Comparison of ENCODE assay signal across 19 mouse cellular contexts in the genomic region with DNA sequence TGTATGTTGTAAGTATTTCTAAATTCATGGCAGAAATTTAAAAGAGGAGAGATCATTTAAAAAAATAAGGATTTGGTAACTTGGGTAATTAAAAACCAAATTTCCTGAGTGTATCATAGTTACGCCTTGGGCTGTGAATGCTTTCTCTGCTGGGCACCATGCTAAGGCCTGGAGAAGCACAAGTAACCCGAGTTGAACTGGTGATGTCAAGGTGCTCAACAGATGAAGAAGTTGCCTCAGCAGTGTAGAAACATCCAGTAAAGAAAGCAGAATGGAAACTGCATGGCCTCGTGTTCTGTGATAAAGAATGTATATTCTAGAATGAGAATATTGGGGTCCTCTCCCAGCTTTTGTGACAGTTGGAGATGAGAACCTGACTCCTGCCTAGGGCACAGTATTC.
DNase-seq lines count a peak whose midpoint lies in the region; ATAC-seq and TF ChIP-seq lines count a peak whose summit lies in the region.
"Had no signal": no experiment of that assay in that cellular context is flagged by ENCODE, and none has a peak within 500 bp of the region (broad histone marks: within the 10 kb centered on the region; RNA-seq: fewer than 3 reads in every experiment).

No protein-coding gene starts in this region.

- no peak for TF ChIP-seq POLR2A in testis, adult 2 months (IDR thresholded peaks at IDR 0.05; ENCODE audit: control insufficient read depth, low read depth, low read length)

- no peak overlapping the region for H3K9ac ChIP-seq in heart, embryonic 13.5 days
- H3K9ac ChIP-seq in heart, embryonic 11.5 days (ENCODE audit: low read depth, low read length) = no peak overlapping the region
- no peak overlapping the region for H3K9ac ChIP-seq in liver, embryonic 12.5 days
- no peak overlapping the region for H3K9ac ChIP-seq in liver, postnatal 0 days (replicated peaks)
- H3K9ac ChIP-seq: embryonic facial prominence, embryonic 13.5 days; forebrain, embryonic 12.5 days; hindbrain, embryonic 12.5 days had no signal

- peaks cover 26% of the 10 kb centered on the region for H3K4me1 ChIP-seq in heart, embryonic 13.5 days
- peaks cover 15% of the 10 kb centered on the region; the same call in 1 of the 2 replicates for H3K4me1 ChIP-seq in heart, embryonic 11.5 days (ENCODE audit: control insufficient read depth, insufficient read depth, low read length)
- peaks cover 37% of the 10 kb centered on the region for H3K4me1 ChIP-seq in liver, embryonic 12.5 days
- peaks cover 17% of the 10 kb centered on the region for H3K4me1 ChIP-seq in liver, postnatal 0 days (ENCODE audit: insufficient read depth)
- H3K4me1 ChIP-seq in testis, adult 2 months (ENCODE audit: control insufficient read depth, insufficient read depth, low read length) = no peaks in the 10 kb centered on the region
- H3K4me1 ChIP-seq: embryonic facial prominence, embryonic 13.5 days; forebrain, embryonic 12.5 days; hindbrain, embryonic 12.5 days had no signal

- no peaks in the 10 kb centered on the region for H3K27me3 ChIP-seq in heart, embryonic 13.5 days (replicated peaks)
- H3K27me3 ChIP-seq in heart, embryonic 11.5 days (ENCODE audit: control insufficient read depth, insufficient read depth, low read length) = no peaks in the 10 kb centered on the region
- 0 out of 2 replicates have a peak, but pooled peaks cover 3% of the 10 kb centered on the region for H3K27me3 ChIP-seq in liver, embryonic 12.5 days (replicated peaks)
- H3K27me3 ChIP-seq in liver, postnatal 0 days (ENCODE audit: insufficient read depth, low read length) = no peaks in the 10 kb centered on the region
- no peaks in the 10 kb centered on the region for H3K27me3 ChIP-seq in testis, adult 2 months (ENCODE audit: control insufficient read depth, insufficient read depth, low read length)
- H3K27me3 ChIP-seq: embryonic facial prominence, embryonic 13.5 days; forebrain, embryonic 12.5 days; hindbrain, embryonic 12.5 days had no signal

- no peak for ATAC-seq in heart, embryonic 13.5 days (ENCODE audit: extremely low read depth, insufficient number of reproducible peaks, low FRiP score, low TSS enrichment)
- ATAC-seq in heart, embryonic 11.5 days (replicated peaks; ENCODE audit: insufficient number of reproducible peaks, low FRiP score, low TSS enrichment) = no peak
- no peak for ATAC-seq in liver, embryonic 12.5 days
- ATAC-seq in liver, postnatal 0 days = no peak
- ATAC-seq: forebrain, embryonic 16.5 days; hindbrain, embryonic 16.5 days; inflammation-experienced regulatory T-cells, adult 6 months had no signal

- H3K4me3 ChIP-seq in heart, embryonic 13.5 days = no peak overlapping the region
- no peak overlapping the region for H3K4me3 ChIP-seq in heart, embryonic 11.5 days (ENCODE audit: low read depth, low read length)
- H3K4me3 ChIP-seq in liver, embryonic 12.5 days = no peak overlapping the region
- no peak overlapping the region for H3K4me3 ChIP-seq in liver, postnatal 0 days (ENCODE audit: low read depth, low read length)
- peak overlapping the region; percentile 68 for H3K4me3 ChIP-seq in testis, adult 2 months (ENCODE audit: control insufficient read depth, low read depth, low read length)
- H3K4me3 ChIP-seq: embryonic facial prominence, embryonic 13.5 days; forebrain, embryonic 12.5 days; hindbrain, embryonic 12.5 days had no signal

- 77% methylated on average over 3 of the region's 3 CpGs for WGBS in heart, embryonic 13.5 days
- 83% methylated on average over 3 of the region's 3 CpGs for WGBS in heart, embryonic 11.5 days (ENCODE audit: insufficient replicate concordance)
- WGBS in liver, embryonic 12.5 days (ENCODE audit: insufficient replicate concordance) = 72% methylated on average over 3 of the region's 3 CpGs
- WGBS in liver, postnatal 0 days (ENCODE audit: insufficient replicate concordance) = 84% methylated on average over 3 of the region's 3 CpGs

- no peak overlapping the region for H3K4me2 ChIP-seq in heart, embryonic 13.5 days
- no peak overlapping the region for H3K4me2 ChIP-seq in heart, embryonic 11.5 days
- H3K4me2 ChIP-seq in liver, embryonic 12.5 days = no peak overlapping the region
- no peak overlapping the region for H3K4me2 ChIP-seq in liver, postnatal 0 days (ENCODE audit: low read depth, low read length)
- H3K4me2 ChIP-seq: embryonic facial prominence, embryonic 13.5 days; forebrain, embryonic 12.5 days; hindbrain, embryonic 12.5 days had no signal

- no peak for TF ChIP-seq CTCF in liver, postnatal 0 days (IDR thresholded peaks at IDR 0.05; ENCODE audit: low read depth)
- TF ChIP-seq CTCF in testis, adult 2 months (IDR thresholded peaks at IDR 0.05; ENCODE audit: control insufficient read depth, insufficient read depth, insufficient replicate concordance, low read depth, low read length) = no peak

- H3K9me3 ChIP-seq in heart, embryonic 13.5 days = no peaks in the 10 kb centered on the region
- no peaks in the 10 kb centered on the region for H3K9me3 ChIP-seq in heart, embryonic 11.5 days (replicated peaks; ENCODE audit: control insufficient read depth, low read length)
- no peaks in the 10 kb centered on the region for H3K9me3 ChIP-seq in liver, embryonic 12.5 days (replicated peaks)
- H3K9me3 ChIP-seq in liver, postnatal 0 days (ENCODE audit: low read length) = no peaks in the 10 kb centered on the region
- H3K9me3 ChIP-seq: embryonic facial prominence, embryonic 13.5 days; forebrain, embryonic 12.5 days; hindbrain, embryonic 12.5 days had no signal

- H3K36me3 ChIP-seq in heart, embryonic 13.5 days = no peaks in the 10 kb centered on the region
- no peaks in the 10 kb centered on the region for H3K36me3 ChIP-seq in heart, embryonic 11.5 days (ENCODE audit: control insufficient read depth, insufficient read depth, low read length)
- H3K36me3 ChIP-seq in liver, embryonic 12.5 days = no peaks in the 10 kb centered on the region
- no peaks in the 10 kb centered on the region for H3K36me3 ChIP-seq in liver, postnatal 0 days (replicated peaks; ENCODE audit: insufficient read depth, low read length)
- no peaks in the 10 kb centered on the region for H3K36me3 ChIP-seq in testis, adult 2 months (ENCODE audit: control insufficient read depth, insufficient read depth, low read length)
- H3K36me3 ChIP-seq: embryonic facial prominence, embryonic 13.5 days; forebrain, embryonic 12.5 days; hindbrain, embryonic 12.5 days had no signal

- DNase-seq in liver, postnatal 0 days = no peak
- DNase-seq in testis, postnatal 14 days (ENCODE audit: low spot score) = no peak
- DNase-seq: adrenal gland, adult 2 months; adrenal gland, postnatal 25 days; cerebellum, adult 18-20 months; cerebellum, adult 9-11 months; cerebellum, postnatal 36 days; gastrocnemius, postnatal 25 days; heart, postnatal 4 days had no signal

- TF ChIP-seq EP300 in liver, postnatal 0 days (IDR thresholded peaks at IDR 0.05; ENCODE audit: low read depth) = no peak

- H3K27ac ChIP-seq in heart, embryonic 13.5 days (replicated peaks) = 0 out of 2 replicates have a peak overlapping the region, but pooled peaks have one; percentile 32
- H3K27ac ChIP-seq in heart, embryonic 11.5 days (ENCODE audit: low read depth, low read length) = no peak overlapping the region
- peak overlapping the region; percentile 87 for H3K27ac ChIP-seq in liver, embryonic 12.5 days
- no peak overlapping the region for H3K27ac ChIP-seq in liver, postnatal 0 days (ENCODE audit: low read depth)
- H3K27ac ChIP-seq in testis, adult 2 months (ENCODE audit: control insufficient read depth, insufficient read depth, low read depth, low read length) = no peak overlapping the region
- H3K27ac ChIP-seq: embryonic facial prominence, embryonic 13.5 days; forebrain, embryonic 12.5 days; hindbrain, embryonic 12.5 days had no signal

Comparison
In these comparisons a context has a peak if more than half of its experiments do, and no peak if none do; other contexts are left out.
1. H3K27ac ChIP-seq: peak in heart, embryonic 13.5 days (single experiment) and liver, embryonic 12.5 days (single experiment); none in heart, embryonic 11.5 days (single experiment), liver, postnatal 0 days (single experiment) and testis, adult 2 months (single experiment).